Mouse (Mus musculus) midbrain, embryonic 10.5 days (tissue): ENCODE measurements around the gene Agbl3. TPM values are rescaled to one million over a fixed set of nuclear protein-coding genes. Genes with fewer than 3 reads are reported as not detected.

Experiments used
- DNase-seq: peaks from one replicate; pipeline ENCODE4 v3.0.0-alpha.2; 2017; ENCODE audit warnings: low spot score
- H3K27ac ChIP-seq: fragments of 300-500 bp; sonication (generic); replicated peaks from 2 replicates; pipeline ENCODE4 v1.5.1; 2016; ENCODE audit warnings: mild to moderate bottlenecking
- H3K27me3 ChIP-seq: fragments of 300-500 bp; sonication (generic); 2 replicates; pipeline ENCODE4 v1.6.1; 2016; ENCODE audit warnings: low read depth, mild to moderate bottlenecking; ENCODE audit not compliant: poor library complexity, severe bottlenecking
- H3K36me3 ChIP-seq: fragments of 300-500 bp; sonication (generic); 2 replicates; pipeline ENCODE4 v1.6.1; 2016; ENCODE audit warnings: mild to moderate bottlenecking, moderate library complexity
- H3K4me1 ChIP-seq: fragments of 300-500 bp; sonication (generic); 2 replicates; pipeline ENCODE4 v1.6.1; 2016
- H3K4me3 ChIP-seq: fragments of 300-500 bp; sonication (generic); 2 replicates; pipeline ENCODE4 v1.5.1; 2016; ENCODE audit warnings: mild to moderate bottlenecking, moderate library complexity
- H3K9me3 ChIP-seq: fragments of 300-500 bp; sonication (generic); replicated peaks from 2 replicates; pipeline ENCODE4 v1.6.1; 2016; ENCODE audit warnings: mild to moderate bottlenecking
- WGBS: fragments of 180-500 bp; shearing (Covaris S2); methylation state at CpG from one replicate; pipeline ENCODE4 v1.1.7; 2016; 5-methylcytosine and 5-hydroxymethylcytosine counted together
- polyA plus RNA-seq: library from polyadenylated mRNA; unstranded; fragments of >200 nt; fragmentation: Nextera tagmentation; extraction: Ambion mirVana; gene quantifications from 2 replicates; pipeline ENCODE4 v1.2.1, GENCODE M21; 2016

Gene Agbl3
- polyA plus RNA-seq, 1 experiment from 2014 or later: 2.9 TPM

GRCm38 (mm10) chr6:34869225-34869915 is 89.1 kb downstream of the Agbl3 start:
- Histone ChIP-seq H3K27ac (peak overlapping the region; percentile 55), H3K27me3 (no peaks in the 10 kb centered on the region), H3K9me3 (no peaks in the 10 kb centered on the region), H3K4me3 (no peak overlapping the region), H3K4me1 (peaks cover 18% of the 10 kb centered on the region), H3K36me3 (peaks cover 9% of the 10 kb centered on the region)
- DNase-seq: peak; percentile 9
- 86% methylated on average over 13 of the region's 13 CpGs for WGBS

- H3K27ac ChIP-seq: peak overlapping the region; percentile 55
- H3K36me3 ChIP-seq: peaks cover 10% of the 10 kb centered on the region
- peaks cover 18% of the 10 kb centered on the region for H3K4me1 ChIP-seq
- H3K27me3 ChIP-seq: no peaks in the 10 kb centered on the region
- no peaks in the 10 kb centered on the region for H3K9me3 ChIP-seq
- no peak overlapping the region for H3K4me3 ChIP-seq
- peak; percentile 11 for DNase-seq
- WGBS: 87% methylated on average over 5 of the region's 5 CpGs
Measured at GRCm38 (mm10) chr6:34870136-34870535, 89.9 kb downstream of the Agbl3 start.

GRCm38 (mm10) chr6:34870724-34871123 is 90.5 kb downstream of the Agbl3 start:
- WGBS: 83% methylated on average over 5 of the region's 5 CpGs
- peaks cover 21% of the 10 kb centered on the region for H3K4me1 ChIP-seq
- no peak overlapping the region for H3K27ac ChIP-seq
- no peaks in the 10 kb centered on the region for H3K27me3 ChIP-seq
- no peak overlapping the region for H3K4me3 ChIP-seq
- no peaks in the 10 kb centered on the region for H3K9me3 ChIP-seq
- peak; percentile 9 for DNase-seq
- peaks cover 15% of the 10 kb centered on the region for H3K36me3 ChIP-seq

GRCm38 (mm10) chr6:34871929-34872328 is 91.7 kb downstream of the Agbl3 start:
- no peak overlapping the region for H3K4me3 ChIP-seq
- H3K27me3 ChIP-seq: no peaks in the 10 kb centered on the region
- peaks cover 22% of the 10 kb centered on the region for H3K36me3 ChIP-seq
- H3K4me1 ChIP-seq: peaks cover 26% of the 10 kb centered on the region
- no peaks in the 10 kb centered on the region for H3K9me3 ChIP-seq
- no peak overlapping the region for H3K27ac ChIP-seq
- WGBS: 92% methylated on average over 7 of the region's 7 CpGs
- DNase-seq: peak; percentile 10

- Histone ChIP-seq H3K27ac (no peak overlapping the region), H3K36me3 (peaks cover 22% of the 10 kb centered on the region), H3K27me3 (no peaks in the 10 kb centered on the region), H3K9me3 (no peaks in the 10 kb centered on the region), H3K4me1 (peaks cover 28% of the 10 kb centered on the region), H3K4me3 (no peak overlapping the region)
- DNase-seq: peak; percentile 11
- 85% methylated on average over 10 of the region's 10 CpGs for WGBS
Measured at GRCm38 (mm10) chr6:34872871-34873270, 92.6 kb downstream of the Agbl3 start.

- Histone ChIP-seq H3K4me1 (peaks cover 38% of the 10 kb centered on the region), H3K4me3 (no peak overlapping the region), H3K27me3 (no peaks in the 10 kb centered on the region), H3K27ac (0 out of 2 replicates have a peak overlapping the region, but pooled peaks have one; percentile 2), H3K36me3 (peaks cover 26% of the 10 kb centered on the region), H3K9me3 (no peaks in the 10 kb centered on the region)
- 78% methylated on average over 21 of the region's 21 CpGs for WGBS
- DNase-seq: peak; percentile 11
Measured at GRCm38 (mm10) chr6:34874101-34874921, 94.1 kb downstream of the Agbl3 start.

GRCm38 (mm10) chr6:34875268-34875761 is 95.1 kb downstream of the Agbl3 start:
- 89% methylated on average over 15 of the region's 15 CpGs for WGBS
- Histone ChIP-seq H3K9me3 (no peaks in the 10 kb centered on the region), H3K4me3 (no peak overlapping the region), H3K27ac (peak overlapping the region; percentile 2; the same call in 1 of the 2 replicates), H3K36me3 (peaks cover 36% of the 10 kb centered on the region), H3K4me1 (peaks cover 36% of the 10 kb centered on the region), H3K27me3 (no peaks in the 10 kb centered on the region)
- DNase-seq: peak; percentile 10

- H3K4me1 ChIP-seq: peaks cover 32% of the 10 kb centered on the region
- 60% methylated on average over 12 of the region's 12 CpGs for WGBS
- no peaks in the 10 kb centered on the region for H3K9me3 ChIP-seq
- H3K36me3 ChIP-seq: peaks cover 45% of the 10 kb centered on the region
- H3K4me3 ChIP-seq: peak overlapping the region; percentile 62
- H3K27me3 ChIP-seq: no peaks in the 10 kb centered on the region
- peak overlapping the region; percentile 89 for H3K27ac ChIP-seq
- DNase-seq: no peak
Measured at GRCm38 (mm10) chr6:34875966-34876834, 96.0 kb downstream of the Agbl3 start.

GRCm38 (mm10) chr6:34876835-34877156 is 96.6 kb downstream of the Agbl3 start:
- H3K9me3 ChIP-seq: no peaks in the 10 kb centered on the region
- H3K27ac ChIP-seq: peak overlapping the region; percentile 89
- 60% methylated on average over 2 of the region's 2 CpGs for WGBS
- no peaks in the 10 kb centered on the region for H3K27me3 ChIP-seq
- DNase-seq: no peak
- peaks cover 49% of the 10 kb centered on the region for H3K36me3 ChIP-seq
- peak overlapping the region; percentile 62 for H3K4me3 ChIP-seq
- H3K4me1 ChIP-seq: peaks cover 32% of the 10 kb centered on the region

- Histone ChIP-seq H3K4me1 (peaks cover 32% of the 10 kb centered on the region), H3K36me3 (peaks cover 58% of the 10 kb centered on the region), H3K9me3 (no peaks in the 10 kb centered on the region), H3K27me3 (no peaks in the 10 kb centered on the region), H3K4me3 (peak within 1 kb of the TSS; percentile 62), H3K27ac (peak within 1 kb of the TSS; percentile 89)
- WGBS: under 1% methylated on average over 56 of the region's 56 CpGs
- DNase-seq: peak; percentile 91
Measured at GRCm38 (mm10) chr6:34877509-34878321, 97.5 kb downstream of the Agbl3 start, which contains the start of gene Cyren. TSS of gene Cyren (minus strand) at chr6:34878060.

- H3K27ac ChIP-seq: no peak overlapping the region
- DNase-seq: no peak
- H3K9me3 ChIP-seq: no peaks in the 10 kb centered on the region
- H3K36me3 ChIP-seq: peaks cover 63% of the 10 kb centered on the region
- H3K4me3 ChIP-seq: no peak overlapping the region
- H3K4me1 ChIP-seq: peaks cover 32% of the 10 kb centered on the region
- H3K27me3 ChIP-seq: no peaks in the 10 kb centered on the region
- WGBS: 87% methylated on average over 16 of the region's 16 CpGs
Measured at GRCm38 (mm10) chr6:34879101-34879740, 99.0 kb downstream of the Agbl3 start.
